Mouse (Mus musculus) frontal cortex, adult (tissue): ENCODE measurements around the gene Copz2.

Experiments used
- ATAC-seq: cut with Nextera tagmentation; 2 replicates; pipeline ENCODE4 v1.9.2; 2017; ENCODE audit warnings: mild to moderate bottlenecking, moderate library complexity, mixed read lengths; ENCODE audit not compliant: low TSS enrichment

Gene Copz2

GRCm38 (mm10) chr11:96902639-96903635 lies 53.3 kb downstream of the Copz2 start:
- peak; percentile 38; the same call in 1 of the 2 replicates for ATAC-seq

GRCm38 (mm10) chr11:96906431-96907161 lies 56.9 kb downstream of the Copz2 start:
- ATAC-seq = no peak

- no peak for ATAC-seq
These were observed 58.9 kb downstream of the Copz2 start for GRCm38 (mm10) chr11:96908594-96908993.

- ATAC-seq = peak; percentile 92
These were observed 60.3 kb downstream of the Copz2 start for GRCm38 (mm10) chr11:96910003-96910402.
